Mouse (Mus musculus) small intestine, adult 2 months (tissue): ENCODE data around the gene Lce1c. TPM values are rescaled to one million over a fixed set of nuclear protein-coding genes. Genes with fewer than 3 reads are reported as not detected.

ENCODE experiments used
- H3K27ac ChIP-seq: fragments of 200-500 bp; 2 replicates; pipeline ENCODE4 v1.5.1; 2012; ENCODE audit warnings: low read depth, low read length, control low read depth, inconsistent platforms; ENCODE audit not compliant: insufficient read depth
- H3K27me3 ChIP-seq: fragments of 200-500 bp; 2 replicates; pipeline ENCODE4 v1.6.1; 2012; ENCODE audit warnings: mild to moderate bottlenecking, moderate library complexity, low read length, inconsistent platforms; ENCODE audit not compliant: control insufficient read depth, insufficient read depth
- H3K36me3 ChIP-seq: fragments of 200-500 bp; 2 replicates; pipeline ENCODE4 v1.6.1; 2012; ENCODE audit warnings: mild to moderate bottlenecking, low read length, control low read depth, inconsistent platforms; ENCODE audit not compliant: control insufficient read depth, insufficient read depth
- H3K4me1 ChIP-seq: fragments of 200-500 bp; 2 replicates; pipeline ENCODE4 v1.6.1; 2012; ENCODE audit warnings: low read length, inconsistent platforms, mixed read lengths; ENCODE audit not compliant: control insufficient read depth, insufficient read depth, insufficient read length
- H3K4me3 ChIP-seq: fragments of 200-500 bp; 2 replicates; pipeline ENCODE4 v1.5.1; 2012; ENCODE audit warnings: low read depth, mild to moderate bottlenecking, control low read depth, inconsistent platforms, low read length, moderate library complexity
- CTCF ChIP-seq: fragments of 200-500 bp; IDR thresholded peaks from 2 replicates; pipeline ENCODE4 v1.5.1; 2012; ENCODE audit warnings: low read depth, mild to moderate bottlenecking, control low read depth, inconsistent platforms, low read length, moderate library complexity, mixed read lengths; ENCODE audit not compliant: insufficient replicate concordance, insufficient read length; ENCODE audit errors: extremely low read depth
- POLR2A ChIP-seq: fragments of 200-500 bp; IDR thresholded peaks from 2 replicates; pipeline ENCODE4 v1.6.1; 2012; ENCODE audit warnings: low read depth, mild to moderate bottlenecking, control low read depth, inconsistent platforms, low read length, moderate library complexity
- WGBS: fragments of 180-500 bp; shearing (Covaris S2); methylation state at CpG from one replicate; pipeline ENCODE4 v1.1.7; 2018; 5-methylcytosine and 5-hydroxymethylcytosine counted together
- polyA plus RNA-seq: library from polyadenylated mRNA; depleted of rRNA; stranded (reverse); fragments of >200 nt; gene quantifications from 2 replicates; pipeline ENCODE4 v1.2.3, GENCODE M21; 2012; rRNA removed

Gene Lce1c
- not detected in 2 replicates for polyA plus RNA-seq

DNA sequence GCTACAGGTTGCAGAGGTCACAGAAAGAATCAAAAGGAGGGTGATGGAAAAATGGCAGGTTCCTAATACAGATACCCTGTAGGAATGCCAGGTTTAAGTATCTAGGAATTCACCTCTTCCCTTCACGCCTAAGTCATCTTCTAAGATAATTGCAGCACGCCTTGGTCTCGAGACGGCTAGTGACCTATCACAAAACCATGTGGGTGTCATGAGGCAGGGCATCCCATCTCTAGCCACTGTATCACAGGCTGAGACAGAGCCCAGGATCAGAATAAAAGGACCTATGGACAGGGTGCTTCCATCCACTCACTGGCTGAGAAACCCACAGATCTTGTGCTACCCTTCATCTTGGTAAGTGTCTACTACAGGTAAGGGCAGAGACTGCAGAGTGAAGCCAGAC is at the start of gene Lce1c:
Gene Lce1c, plus strand, starts transcription at position 301 of the 400 bp plus-strand sequence.
- TF ChIP-seq POLR2A (no peak), CTCF (no peak)
- Histone ChIP-seq H3K4me3 (no peak within 1 kb of the TSS), H3K27me3 (no peaks in the 10 kb centered on the region), H3K4me1 (no peaks in the 10 kb centered on the region), H3K36me3 (no peaks in the 10 kb centered on the region), H3K27ac (no peak within 1 kb of the TSS)
- 84% methylated on average over 4 of the region's 4 CpGs for WGBS

DNA sequence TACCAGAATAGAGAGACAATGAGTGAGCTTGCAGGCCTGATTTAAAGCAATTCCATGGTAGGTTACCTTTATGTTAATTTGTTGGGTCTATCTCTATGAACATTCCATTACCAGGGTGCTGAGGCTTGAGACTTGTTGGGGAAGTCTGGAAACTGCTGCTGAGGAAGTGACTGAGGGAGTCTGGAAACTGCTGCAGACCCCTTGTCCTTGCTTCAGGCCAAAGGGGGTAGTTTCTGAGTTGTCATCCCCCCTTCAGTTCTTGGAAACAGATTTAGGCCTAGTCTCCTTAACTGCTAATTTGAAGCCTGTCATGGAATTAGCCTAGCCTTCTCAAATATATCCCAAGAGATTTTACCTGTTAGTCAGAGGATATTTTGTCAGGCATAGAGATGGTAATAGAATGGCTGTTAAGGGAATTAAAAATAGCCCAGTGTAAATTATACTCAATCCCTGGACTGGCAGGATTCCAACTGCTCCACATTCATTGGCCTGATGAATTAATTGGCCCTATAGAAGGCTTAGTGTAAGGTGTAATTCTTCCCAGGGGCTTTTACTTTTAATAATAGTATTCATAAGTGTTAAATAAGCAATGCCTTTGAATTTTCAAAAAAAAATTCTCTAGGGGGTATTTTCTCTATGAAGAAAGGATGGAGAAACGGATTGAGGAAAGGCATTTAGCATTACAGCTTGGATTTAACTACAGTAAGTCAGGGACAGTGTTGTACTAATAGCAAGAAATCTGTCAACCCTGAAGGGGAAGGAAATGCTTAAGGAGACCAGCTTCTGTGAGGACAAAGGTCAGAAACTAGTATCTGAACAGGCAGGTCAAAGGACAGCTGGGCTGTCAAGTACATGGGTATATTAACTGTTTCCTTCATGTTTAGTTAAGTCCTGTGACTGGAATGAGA is 41.0 kb upstream of the Lce1c start:
- Histone ChIP-seq H3K27ac (no peak overlapping the region), H3K4me3 (no peak overlapping the region), H3K27me3 (no peaks in the 10 kb centered on the region), H3K4me1 (no peaks in the 10 kb centered on the region), H3K36me3 (no peaks in the 10 kb centered on the region)
- 48% methylated on average over 1 of the region's 1 CpGs for WGBS
- no peak for TF ChIP-seq CTCF
- TF ChIP-seq POLR2A = no peak

DNA sequence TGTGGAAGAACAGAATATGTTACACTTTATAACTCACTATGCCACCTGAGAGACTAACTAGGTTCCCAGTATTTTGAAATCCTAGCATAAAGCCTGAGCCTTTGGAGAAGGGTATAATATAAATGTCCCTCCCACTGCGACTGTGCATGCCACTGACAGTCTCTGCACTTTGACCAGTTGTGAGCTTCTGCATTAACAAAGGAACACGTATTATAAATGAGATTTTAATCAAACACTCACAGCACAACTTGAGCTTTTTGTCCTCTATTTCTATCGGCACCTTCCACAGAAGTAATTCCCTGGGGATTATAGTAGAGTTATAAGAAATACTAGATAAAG is 40.4 kb upstream of the Lce1c start:
- Histone ChIP-seq H3K36me3 (no peaks in the 10 kb centered on the region), H3K27ac (no peak overlapping the region), H3K4me3 (no peak overlapping the region), H3K27me3 (no peaks in the 10 kb centered on the region), H3K4me1 (no peaks in the 10 kb centered on the region)
- WGBS = 24% methylated on average over 3 of the region's 3 CpGs
- no peak for TF ChIP-seq CTCF
- no peak for TF ChIP-seq POLR2A

DNA sequence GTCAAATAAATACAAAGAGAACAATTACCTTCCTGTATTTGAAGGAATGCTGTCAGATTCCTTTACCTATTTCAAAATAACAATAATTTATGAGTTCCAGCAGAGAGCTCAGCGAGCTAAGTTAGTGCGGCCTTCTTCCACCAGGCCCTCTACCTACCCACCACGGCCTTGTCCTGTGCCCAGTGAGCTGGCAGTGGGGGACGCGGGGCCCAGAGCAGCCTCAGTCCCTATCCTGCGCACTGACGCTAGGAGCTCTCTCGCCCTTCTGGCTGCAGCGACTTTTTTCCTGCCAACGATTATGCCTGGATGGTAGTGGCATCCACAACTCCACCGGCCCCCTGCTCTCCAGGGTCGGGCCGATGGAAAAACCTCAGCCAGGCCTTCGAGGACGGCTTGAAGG is 39.2 kb upstream of the Lce1c start:
- Histone ChIP-seq H3K27ac (no peak overlapping the region), H3K36me3 (no peaks in the 10 kb centered on the region), H3K4me1 (no peaks in the 10 kb centered on the region), H3K27me3 (no peaks in the 10 kb centered on the region), H3K4me3 (no peak overlapping the region)
- TF ChIP-seq CTCF (no peak), POLR2A (no peak)
- WGBS = 90% methylated on average over 15 of the region's 15 CpGs

DNA sequence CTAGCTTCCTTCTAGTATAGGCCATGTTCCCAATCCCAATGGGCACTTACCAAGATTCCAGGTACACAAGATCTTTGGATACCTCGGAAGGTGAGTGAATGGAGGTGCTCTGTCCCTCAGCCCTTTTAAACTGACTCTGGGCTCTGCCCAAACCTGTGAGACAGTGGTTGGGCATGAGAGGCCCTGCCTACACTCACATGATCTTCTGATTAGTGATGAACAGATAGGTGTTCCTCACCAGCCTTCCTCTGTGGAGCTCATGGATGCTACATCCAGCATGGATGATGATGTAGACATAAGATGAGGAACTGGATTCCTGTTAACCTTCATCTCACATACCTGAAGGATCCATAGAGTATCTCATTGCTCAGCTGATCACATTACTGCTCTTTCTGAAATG is 30.8 kb upstream of the Lce1c start, which contains the start of gene Lce1a1:
Gene Lce1a1, minus strand, starts transcription at position 101 of the 400 bp plus-strand sequence.
- 79% methylated on average over 1 of the region's 1 CpGs for WGBS
- Histone ChIP-seq H3K27me3 (no peaks in the 10 kb centered on the region), H3K4me3 (no peak within 1 kb of the TSS), H3K4me1 (no peaks in the 10 kb centered on the region), H3K36me3 (no peaks in the 10 kb centered on the region), H3K27ac (no peak within 1 kb of the TSS)
- TF ChIP-seq CTCF = no peak
- TF ChIP-seq POLR2A = no peak

DNA sequence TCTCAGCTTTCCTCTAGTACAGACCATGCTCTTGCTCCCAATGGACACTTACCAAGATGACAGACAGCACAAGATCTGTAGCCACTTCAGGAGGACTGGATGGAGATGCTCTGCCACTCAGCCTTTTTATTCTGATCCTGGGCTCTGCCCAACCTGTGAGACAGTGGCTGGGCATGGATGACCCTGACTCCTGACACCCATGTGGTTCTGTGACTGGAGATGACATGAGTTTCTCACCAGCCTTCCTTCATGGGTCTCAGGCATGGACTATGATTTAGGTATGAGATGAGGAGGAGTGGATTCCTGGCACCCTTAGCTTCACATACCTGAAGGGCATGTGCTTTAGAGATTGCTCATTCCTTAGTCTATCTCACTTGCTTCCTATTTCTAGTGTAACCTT is 22.2 kb upstream of the Lce1c start, which contains the start of gene Lce1b:
Gene Lce1b, minus strand, starts transcription at position 101 of the 400 bp plus-strand sequence.
- TF ChIP-seq CTCF (no peak), POLR2A (no peak)
- Histone ChIP-seq H3K27ac (no peak within 1 kb of the TSS), H3K4me3 (no peak within 1 kb of the TSS), H3K36me3 (no peaks in the 10 kb centered on the region), H3K4me1 (no peaks in the 10 kb centered on the region), H3K27me3 (no peaks in the 10 kb centered on the region)

DNA sequence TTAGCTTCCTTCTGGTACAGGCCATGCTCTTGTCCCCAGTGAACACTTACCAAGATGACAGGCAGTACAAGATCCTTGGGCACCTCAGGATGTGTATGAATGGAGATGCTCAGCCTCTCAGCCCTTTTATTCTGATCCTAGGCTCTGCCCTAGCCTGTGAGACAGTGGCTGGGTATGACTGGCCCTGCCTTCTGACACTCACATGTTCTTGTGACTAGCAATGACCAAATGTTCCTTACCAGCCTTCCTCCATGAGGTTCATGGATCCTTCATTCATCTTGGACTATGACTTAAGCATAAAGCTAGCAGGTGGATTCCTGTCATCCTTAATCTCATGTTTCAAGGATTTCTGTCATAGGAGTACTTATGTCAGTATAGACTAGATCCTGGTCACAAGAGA is 8.8 kb upstream of the Lce1c start, which contains the start of gene Lce1a2:
Gene Lce1a2, minus strand, starts transcription at position 101 of the 400 bp plus-strand sequence.
- Histone ChIP-seq H3K27me3 (no peaks in the 10 kb centered on the region), H3K36me3 (no peaks in the 10 kb centered on the region), H3K4me3 (no peak within 1 kb of the TSS), H3K27ac (no peak within 1 kb of the TSS), H3K4me1 (no peaks in the 10 kb centered on the region)
- no peak for TF ChIP-seq CTCF
- TF ChIP-seq POLR2A = no peak
